Mouse (Mus musculus): ENCODE results near the gene Sdha.
A peak's percentile ranks its signal among the peaks of the same experiment; 100 is the strongest.

The Sdha gene

GRCm38 (mm10) chr13:74349566-74350434 lies at the start of gene Sdha, which contains the start of gene Ccdc127:
Sdha (minus strand) TSS chr13:74350280.
Ccdc127 (plus strand) TSS chr13:74350309.
- DNase-seq (ENCODE audit: low read depth): peak; percentile 100

DNA sequence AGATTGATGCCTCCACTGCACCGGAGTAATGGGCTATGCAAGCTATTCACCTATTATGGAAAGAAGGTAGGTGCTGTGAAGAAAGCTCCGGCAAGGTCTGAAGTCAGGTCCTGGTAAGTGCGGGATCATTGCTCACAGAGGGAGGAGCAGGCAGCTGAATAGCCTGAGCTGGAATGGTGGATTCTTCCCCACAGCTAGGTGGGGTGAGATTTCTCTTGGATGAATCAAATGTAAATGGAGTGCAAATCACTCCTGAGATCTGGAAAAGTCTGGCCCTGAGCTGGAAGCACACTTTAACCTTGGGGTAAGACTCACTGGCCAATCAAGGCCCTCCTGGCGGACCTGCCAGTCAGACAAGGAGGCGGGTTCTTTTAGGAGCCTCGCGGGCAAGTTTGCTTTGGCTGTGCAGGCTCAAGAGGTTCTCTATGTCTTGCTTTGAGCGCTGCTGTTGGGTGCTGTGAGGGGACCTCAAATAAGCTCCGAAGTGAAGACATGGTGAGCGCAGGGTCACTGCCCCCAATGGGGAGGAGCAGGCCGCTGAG lies 49.3 kb upstream of the Sdha start, which contains the start of gene Ftl1-ps1:
Gene Ftl1-ps1, plus strand, starts transcription at position 397 of the 542 bp plus-strand sequence.
- no peak for DNase-seq (ENCODE audit: low read depth)

GRCm38 (mm10) chr13:74391156-74391555 lies 41.1 kb upstream of the Sdha start:
- no peak for DNase-seq (ENCODE audit: low read depth)

DNA sequence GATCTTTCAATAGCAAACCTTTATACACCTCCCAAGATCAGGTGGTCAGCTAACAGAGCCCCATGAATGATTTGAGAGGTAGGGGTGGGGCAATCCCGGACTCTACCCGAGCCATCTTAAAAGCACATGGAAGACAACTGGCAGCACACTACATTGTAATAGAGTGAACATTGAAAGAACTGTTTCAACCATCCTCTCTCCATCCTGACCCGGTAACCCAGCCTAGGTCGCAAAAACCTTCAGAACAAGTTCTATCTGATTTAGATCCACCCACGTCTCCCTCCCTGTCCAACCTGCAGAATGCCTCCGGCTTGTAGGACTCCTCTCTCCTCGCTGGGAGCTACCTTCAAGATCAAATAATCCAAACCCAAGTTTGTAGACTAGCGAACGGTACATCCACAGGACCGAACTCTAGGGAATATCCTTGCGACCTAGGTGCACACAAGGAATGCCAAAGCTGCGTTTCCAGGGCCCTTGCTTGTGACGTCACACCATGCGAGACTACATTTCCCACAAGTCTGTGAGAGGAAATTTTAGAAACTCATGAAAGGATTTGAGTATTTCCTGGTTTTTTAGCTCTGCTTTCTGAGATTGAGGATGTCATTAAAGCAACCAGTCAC lies 40.4 kb upstream of the Sdha start, which contains the start of gene Zfp72:
Gene Zfp72, minus strand, starts transcription at position 466 of the 620 bp plus-strand sequence.
- DNase-seq (ENCODE audit: low read depth): peak; percentile 73

- DNase-seq (ENCODE audit: low read depth): no peak
Observed at GRCm38 (mm10) chr13:74389730-74390129, 39.6 kb upstream of the Sdha start.

DNA sequence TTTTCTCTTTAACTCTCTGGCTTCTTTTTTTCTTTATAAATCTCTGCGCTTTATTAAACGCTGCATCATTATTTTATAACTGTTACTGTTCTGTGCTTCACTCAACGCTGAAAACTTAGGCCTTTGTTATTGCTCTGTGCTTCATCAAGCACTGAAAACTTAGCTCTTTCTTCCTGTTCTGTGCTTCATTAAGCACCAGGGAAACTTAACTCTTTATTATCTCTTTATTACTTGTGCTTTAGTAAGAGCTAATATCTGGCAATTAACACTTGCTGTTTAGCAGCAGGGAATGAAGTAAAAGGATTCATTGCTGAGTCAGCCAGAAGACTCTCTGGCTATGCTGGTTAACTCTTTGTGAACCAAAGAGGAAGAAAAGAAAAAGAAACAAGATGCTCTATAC lies 32.2 kb upstream of the Sdha start:
- no peak for DNase-seq (ENCODE audit: low read depth)

GRCm38 (mm10) chr13:74381533-74382276 lies 31.6 kb upstream of the Sdha start:
- no peak for DNase-seq (ENCODE audit: low read depth)

- no peak for DNase-seq (ENCODE audit: low read depth)
Observed at GRCm38 (mm10) chr13:74363859-74364235, 13.8 kb upstream of the Sdha start, which contains the start of gene Lrrc14b. Lrrc14b (minus strand) TSS chr13:74364005.

DNA sequence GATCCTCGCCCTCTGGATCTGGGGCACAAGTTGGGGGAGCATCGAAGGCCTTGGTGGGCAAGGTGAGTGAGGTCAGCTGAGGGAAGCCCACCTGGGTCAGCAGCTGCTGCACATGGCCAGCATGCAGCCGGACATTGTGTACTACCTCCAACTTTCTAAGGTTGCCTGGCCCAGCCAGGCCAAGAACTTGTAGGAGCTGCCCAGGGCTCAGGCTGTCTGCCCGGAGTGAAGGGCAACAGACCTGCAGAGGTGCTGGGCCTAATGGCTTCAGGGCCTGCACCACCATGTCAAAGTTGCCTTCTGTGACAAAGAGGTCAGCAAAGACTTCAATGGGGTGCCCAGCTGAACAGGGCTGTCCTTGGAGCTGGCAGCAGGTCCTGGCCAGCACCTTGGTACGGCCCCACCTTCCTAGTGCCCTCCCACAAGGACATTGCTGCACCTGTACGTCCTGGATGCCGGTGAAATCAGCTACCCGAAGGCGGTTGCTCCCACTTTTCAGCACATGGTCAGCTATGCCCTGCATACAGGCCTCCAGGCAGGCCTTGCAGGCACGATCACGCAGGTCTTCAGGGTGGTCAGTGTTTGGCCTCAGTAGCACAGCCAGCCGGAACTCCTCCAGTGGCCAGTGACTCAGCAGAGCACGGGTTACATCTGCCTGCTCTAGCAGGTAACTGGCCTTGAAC lies 13.2 kb upstream of the Sdha start:
- no peak for DNase-seq (ENCODE audit: low read depth)

- DNase-seq (ENCODE audit: low read depth): no peak
Observed at GRCm38 (mm10) chr13:74362218-74362617, 12.1 kb upstream of the Sdha start.

- no peak for DNase-seq (ENCODE audit: low read depth)
Observed at GRCm38 (mm10) chr13:74356491-74356890, 6.4 kb upstream of the Sdha start.

GRCm38 (mm10) chr13:74350435-74350906 lies 391 bp upstream of the Sdha start:
- no peak for DNase-seq (ENCODE audit: low read depth)

- peak; percentile 83 for DNase-seq (ENCODE audit: low read depth)
Observed at GRCm38 (mm10) chr13:74341036-74341435, 9.0 kb downstream of the Sdha start.

GRCm38 (mm10) chr13:74329321-74329720 lies 20.8 kb downstream of the Sdha start:
- DNase-seq (ENCODE audit: low read depth): no peak

DNA sequence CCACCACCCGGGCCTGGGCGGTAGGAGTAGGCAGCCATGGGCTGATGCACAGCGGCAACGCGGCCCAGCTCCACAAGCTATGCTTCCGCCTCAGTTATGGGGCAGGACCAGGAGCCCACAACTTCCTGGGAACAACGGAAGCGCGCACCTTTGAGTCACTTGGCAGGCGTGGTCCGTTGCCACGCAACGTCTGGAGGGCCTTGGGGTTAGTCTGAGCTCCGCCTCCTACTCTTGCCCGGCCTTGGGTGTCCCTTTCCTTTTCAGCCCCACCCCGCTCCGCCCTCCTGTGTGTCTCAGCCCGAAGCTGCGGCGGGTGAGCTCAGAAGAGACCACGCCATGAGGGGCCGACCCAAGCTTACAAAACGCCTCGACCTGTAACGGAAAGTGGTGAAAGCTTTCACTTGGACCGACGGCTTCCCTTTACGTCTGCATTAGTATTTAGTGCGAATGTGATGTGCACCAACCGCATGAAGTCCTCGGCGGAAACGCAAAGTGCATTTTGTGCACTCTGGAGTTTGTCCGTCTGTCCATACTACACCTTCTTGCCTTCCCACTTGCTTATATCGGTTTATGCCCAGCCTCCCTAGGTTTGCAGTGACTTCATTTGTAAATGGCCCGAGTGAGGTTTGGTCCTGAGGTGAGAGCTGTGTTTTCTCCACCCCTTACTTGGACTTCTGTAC lies 32.8 kb downstream of the Sdha start, which contains the start of gene Pdcd6:
Gene Pdcd6, minus strand, starts transcription at position 411 of the 680 bp plus-strand sequence.
- peak; percentile 98 for DNase-seq (ENCODE audit: low read depth)

GRCm38 (mm10) chr13:74316789-74317169 lies 33.3 kb downstream of the Sdha start:
- DNase-seq (ENCODE audit: low read depth): no peak

- DNase-seq (ENCODE audit: low read depth): no peak
Observed at GRCm38 (mm10) chr13:74316386-74316785, 33.7 kb downstream of the Sdha start.

- no peak for DNase-seq (ENCODE audit: low read depth)
Observed at GRCm38 (mm10) chr13:74314616-74315015, 35.5 kb downstream of the Sdha start.

DNA sequence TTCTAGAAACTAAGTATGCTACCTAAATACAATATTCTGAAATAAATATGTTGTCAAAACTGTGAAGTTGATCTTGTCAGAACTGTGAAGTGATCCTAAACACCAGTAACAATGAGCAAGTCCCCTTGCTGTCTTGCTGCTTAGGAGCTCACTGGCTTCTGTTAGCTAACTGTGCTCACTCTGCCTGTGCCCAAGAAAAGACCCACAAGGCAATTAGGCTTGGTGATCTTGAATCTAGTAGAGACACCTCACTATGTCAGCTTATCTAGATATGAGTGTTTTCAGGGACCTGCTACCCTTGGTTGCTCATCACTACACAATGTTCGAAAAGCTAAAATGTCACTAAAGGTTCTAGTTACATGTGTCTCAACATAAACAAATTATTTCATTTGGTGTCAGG lies 44.3 kb downstream of the Sdha start:
- no peak for DNase-seq (ENCODE audit: low read depth)

DNA sequence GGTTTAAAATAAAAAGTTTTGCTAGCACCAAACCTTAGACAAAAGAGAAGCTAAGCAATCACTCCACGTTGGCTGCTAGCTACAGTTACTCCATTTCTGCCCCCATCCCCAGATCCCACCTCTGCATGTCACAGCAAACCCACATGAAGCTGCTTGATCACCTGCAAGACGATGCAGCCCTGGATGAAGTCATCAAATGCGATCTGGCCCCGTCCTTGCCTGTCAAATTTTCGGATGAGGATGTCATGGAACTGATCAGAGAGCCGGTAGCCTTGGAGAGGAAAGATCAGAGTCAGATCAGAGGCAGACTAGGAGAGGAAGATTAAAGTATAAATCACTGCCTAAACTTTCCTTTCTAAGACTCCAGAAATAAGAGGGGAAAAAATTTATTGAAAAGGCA lies 44.7 kb downstream of the Sdha start:
- DNase-seq (ENCODE audit: low read depth): no peak
